Mouse (Mus musculus): ENCODE measurements around the gene Bhlhb9. TPM values are rescaled to one million over a fixed set of nuclear protein-coding genes. Genes with fewer than 3 reads are reported as not detected.
A peak's percentile ranks its signal among the peaks of the same experiment; 100 is the strongest.
"Not testable (repeated sequence)": the region's sequence is repeated elsewhere in the genome, so short reads cannot be mapped to it uniquely, and the experiment has no call there.

Bhlhb9 gene
- polyA plus RNA-seq, 1 experiment from 2014 or later, result 57.7 TPM

GRCm38 (mm10) chrX:135835896-135836295 is 38.5 kb downstream of the Bhlhb9 start:
- H3K27ac ChIP-seq (replicated peaks); H3K36me3 ChIP-seq; H3K27me3 ChIP-seq (replicated peaks); H3K4me1 ChIP-seq; H3K9ac ChIP-seq; H3K9me3 ChIP-seq; H3K4me3 ChIP-seq; ATAC-seq (ENCODE audit: extremely low read depth, insufficient number of reproducible peaks, low FRiP score, low TSS enrichment); H3K4me2 ChIP-seq: not testable (repeated sequence)
- 5% methylated on average over 1 of the region's 1 CpGs for WGBS

DNA sequence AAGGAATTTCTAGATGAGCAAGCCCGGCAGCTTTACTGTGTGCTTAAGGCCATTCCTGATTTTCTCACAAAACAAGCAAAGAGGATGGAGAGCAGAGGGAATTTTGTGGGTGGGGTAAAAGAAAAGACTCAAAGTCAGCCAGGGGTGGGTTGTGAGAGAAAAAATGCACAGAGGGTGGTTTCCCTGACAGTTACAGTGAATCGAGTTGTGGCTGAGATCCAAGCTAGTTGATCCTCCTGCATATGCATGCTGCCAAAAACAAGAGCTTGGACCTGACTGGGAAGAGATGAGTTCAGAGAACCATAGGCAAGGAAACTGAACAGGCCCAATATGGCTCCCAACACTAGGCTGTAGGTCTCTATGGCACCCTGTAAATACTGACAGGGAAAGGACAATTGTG is 40.5 kb downstream of the Bhlhb9 start:
- 0 out of 2 replicates have a peak overlapping the region, but pooled peaks have one; percentile 82 for H3K4me2 ChIP-seq
- H3K4me3 ChIP-seq, result no peak overlapping the region
- no peak overlapping the region for H3K9ac ChIP-seq
- H3K36me3 ChIP-seq, result peaks cover 12% of the 10 kb centered on the region
- no peak for ATAC-seq (ENCODE audit: extremely low read depth, insufficient number of reproducible peaks, low FRiP score, low TSS enrichment)
- no peaks in the 10 kb centered on the region for H3K9me3 ChIP-seq
- no peaks in the 10 kb centered on the region for H3K4me1 ChIP-seq
- H3K27ac ChIP-seq (replicated peaks), result no peak overlapping the region
- H3K27me3 ChIP-seq (replicated peaks), result no peaks in the 10 kb centered on the region
- WGBS, result 57% methylated on average over 2 of the region's 2 CpGs

GRCm38 (mm10) chrX:135838521-135839360 is 41.3 kb downstream of the Bhlhb9 start, which contains the start of gene Gprasp2:
Gene Gprasp2 (plus strand): TSS chrX:135839034.
- not testable (repeated sequence) for H3K4me1 ChIP-seq; H3K27me3 ChIP-seq (replicated peaks); H3K27ac ChIP-seq (replicated peaks); H3K9me3 ChIP-seq
- Histone ChIP-seq H3K9ac (peak within 1 kb of the TSS; percentile 81), H3K4me2 (peak within 1 kb of the TSS; percentile 82), H3K36me3 (peaks cover 12% of the 10 kb centered on the region), H3K4me3 (peak within 1 kb of the TSS; percentile 60)
- WGBS, result 12% methylated on average over 28 of the region's 32 CpGs
- 0 out of 2 replicates have a peak, but pooled peaks have one; percentile 37 for ATAC-seq (ENCODE audit: extremely low read depth, insufficient number of reproducible peaks, low FRiP score, low TSS enrichment)

DNA sequence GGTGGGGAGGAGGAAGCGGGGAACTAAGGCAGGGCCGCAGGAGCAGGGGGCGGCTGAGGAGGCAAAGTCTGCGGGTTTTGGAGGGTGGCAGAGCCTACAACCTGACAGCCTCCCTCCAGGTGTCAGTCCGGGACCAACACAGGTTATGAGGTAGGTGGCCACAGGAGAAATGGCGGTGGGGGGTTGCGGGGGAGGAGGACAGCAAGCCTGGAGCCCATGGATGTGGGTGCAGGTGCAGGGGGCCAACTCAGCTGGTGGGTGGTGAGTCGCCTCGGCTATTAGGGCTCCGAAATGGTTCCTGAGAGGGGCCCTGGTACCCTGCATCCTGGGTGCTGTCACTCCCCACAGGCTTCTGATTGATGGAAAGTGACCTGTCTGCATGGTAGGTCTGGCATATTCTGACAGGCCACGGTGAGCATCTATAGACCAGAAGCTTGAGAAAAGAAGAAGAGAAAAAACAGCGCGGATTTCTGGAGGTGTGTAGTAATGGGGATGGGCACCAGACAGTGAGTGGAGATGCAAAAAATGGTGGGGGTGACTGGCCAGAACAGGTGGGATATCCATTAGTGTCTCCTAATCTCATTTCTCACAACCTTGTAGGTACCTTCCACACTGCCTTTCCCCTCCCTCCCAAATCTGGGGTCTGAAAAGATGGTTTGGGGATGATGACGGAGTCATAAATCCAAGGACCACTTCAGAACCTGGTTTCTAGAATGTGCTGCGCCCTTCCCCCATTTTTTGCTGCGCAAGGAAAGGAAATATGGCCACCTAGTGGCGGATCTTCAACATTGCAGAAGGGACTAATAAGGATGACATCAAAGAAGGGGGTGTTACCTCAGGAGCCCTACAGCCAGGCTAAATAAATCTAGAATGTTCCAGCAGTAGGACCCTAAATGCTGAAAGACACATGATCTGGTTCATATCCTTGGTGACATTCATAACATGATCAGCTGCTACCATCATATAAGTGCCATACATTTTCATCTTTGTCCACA is 42.3 kb downstream of the Bhlhb9 start:
- H3K27me3 ChIP-seq (replicated peaks); H3K27ac ChIP-seq (replicated peaks); H3K9me3 ChIP-seq; H3K4me1 ChIP-seq: not testable (repeated sequence)
- Histone ChIP-seq H3K4me3 (peak overlapping the region; percentile 60), H3K36me3 (peaks cover 12% of the 10 kb centered on the region), H3K9ac (peak overlapping the region; percentile 81), H3K4me2 (peak overlapping the region; percentile 82)
- 0 out of 2 replicates have a peak, but pooled peaks have one; percentile 25 for ATAC-seq (ENCODE audit: extremely low read depth, insufficient number of reproducible peaks, low FRiP score, low TSS enrichment)
- 16% methylated on average over 17 of the region's 17 CpGs for WGBS

DNA sequence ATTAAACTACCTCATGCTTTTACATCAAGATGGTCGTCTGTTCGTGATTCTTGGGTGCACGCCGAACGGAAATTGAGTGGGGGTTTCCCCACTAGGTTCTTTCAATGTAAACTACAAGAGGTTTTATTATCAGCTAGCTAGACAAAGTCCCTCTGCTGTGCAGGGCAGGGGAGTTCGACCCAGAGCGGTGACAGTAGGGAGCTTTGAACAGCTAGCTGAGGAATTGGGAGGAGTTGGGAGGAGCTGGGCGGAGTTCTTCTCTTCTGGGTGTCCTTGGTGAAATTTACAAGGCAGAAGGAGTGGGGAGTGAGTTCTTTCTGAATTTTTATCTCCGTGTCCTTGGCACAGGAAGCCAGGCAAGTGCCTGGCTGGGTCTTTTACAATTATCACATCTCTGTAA is 69.4 kb downstream of the Bhlhb9 start:
- 71% methylated on average over 9 of the region's 9 CpGs for WGBS
- not testable (repeated sequence) for H3K4me3 ChIP-seq; H3K36me3 ChIP-seq; H3K4me2 ChIP-seq; H3K9ac ChIP-seq; H3K4me1 ChIP-seq; H3K9me3 ChIP-seq; ATAC-seq (ENCODE audit: extremely low read depth, insufficient number of reproducible peaks, low FRiP score, low TSS enrichment); H3K27ac ChIP-seq (replicated peaks); H3K27me3 ChIP-seq (replicated peaks)

DNA sequence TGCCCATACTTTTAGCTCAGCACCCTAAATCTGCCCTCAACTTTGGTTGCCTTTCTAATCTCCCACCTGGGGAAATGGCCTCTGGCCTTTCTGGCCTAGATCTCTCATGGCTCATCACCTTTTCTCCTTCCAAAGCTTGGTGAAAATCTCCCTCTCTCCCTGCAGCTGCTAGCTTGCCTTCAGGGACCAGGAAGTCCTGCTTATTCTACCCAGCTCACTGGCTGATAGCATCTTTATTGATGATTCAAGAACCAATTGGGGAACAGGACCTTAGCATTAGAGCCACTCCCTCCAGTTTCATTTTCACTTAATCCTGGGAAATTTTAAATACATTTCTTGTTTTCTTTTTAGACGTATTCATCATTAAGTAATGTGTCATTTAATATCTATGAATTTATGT is 79.3 kb downstream of the Bhlhb9 start:
- Histone ChIP-seq H3K27ac (replicated peaks) (no peak overlapping the region), H3K4me2 (no peak overlapping the region), H3K27me3 (replicated peaks) (no peaks in the 10 kb centered on the region), H3K4me1 (no peaks in the 10 kb centered on the region), H3K4me3 (no peak overlapping the region), H3K36me3 (no peaks in the 10 kb centered on the region), H3K9ac (no peak overlapping the region), H3K9me3 (no peaks in the 10 kb centered on the region)
- WGBS, result 67% methylated on average over 1 of the region's 1 CpGs
- no peak for ATAC-seq (ENCODE audit: extremely low read depth, insufficient number of reproducible peaks, low FRiP score, low TSS enrichment)

DNA sequence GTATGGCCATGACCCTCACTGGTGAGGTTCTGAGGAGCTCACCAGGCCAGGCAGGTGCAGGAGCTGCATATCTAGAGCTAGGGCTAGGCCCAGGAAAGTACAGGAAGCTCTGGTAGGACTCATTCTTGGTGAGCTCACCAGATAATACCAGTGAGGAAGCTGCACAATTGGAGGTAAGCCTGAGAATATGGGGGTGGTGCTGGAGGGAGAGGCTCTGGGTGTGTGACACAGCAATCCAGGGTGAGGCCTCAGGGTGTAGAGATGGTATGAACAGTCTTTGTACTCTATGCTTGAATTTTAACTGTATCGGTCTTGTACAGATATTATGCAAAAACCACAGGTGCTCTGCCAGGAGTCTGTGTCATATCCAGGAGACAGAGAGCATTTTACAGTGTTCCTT is 82.2 kb downstream of the Bhlhb9 start:
- Histone ChIP-seq H3K4me2 (no peak overlapping the region), H3K4me3 (no peak overlapping the region), H3K9me3 (no peaks in the 10 kb centered on the region), H3K4me1 (no peaks in the 10 kb centered on the region), H3K36me3 (no peaks in the 10 kb centered on the region), H3K27ac (replicated peaks) (no peak overlapping the region), H3K9ac (no peak overlapping the region), H3K27me3 (replicated peaks) (no peaks in the 10 kb centered on the region)
- ATAC-seq (ENCODE audit: extremely low read depth, insufficient number of reproducible peaks, low FRiP score, low TSS enrichment), result no peak
- WGBS, result 79% methylated on average over 1 of the region's 1 CpGs

DNA sequence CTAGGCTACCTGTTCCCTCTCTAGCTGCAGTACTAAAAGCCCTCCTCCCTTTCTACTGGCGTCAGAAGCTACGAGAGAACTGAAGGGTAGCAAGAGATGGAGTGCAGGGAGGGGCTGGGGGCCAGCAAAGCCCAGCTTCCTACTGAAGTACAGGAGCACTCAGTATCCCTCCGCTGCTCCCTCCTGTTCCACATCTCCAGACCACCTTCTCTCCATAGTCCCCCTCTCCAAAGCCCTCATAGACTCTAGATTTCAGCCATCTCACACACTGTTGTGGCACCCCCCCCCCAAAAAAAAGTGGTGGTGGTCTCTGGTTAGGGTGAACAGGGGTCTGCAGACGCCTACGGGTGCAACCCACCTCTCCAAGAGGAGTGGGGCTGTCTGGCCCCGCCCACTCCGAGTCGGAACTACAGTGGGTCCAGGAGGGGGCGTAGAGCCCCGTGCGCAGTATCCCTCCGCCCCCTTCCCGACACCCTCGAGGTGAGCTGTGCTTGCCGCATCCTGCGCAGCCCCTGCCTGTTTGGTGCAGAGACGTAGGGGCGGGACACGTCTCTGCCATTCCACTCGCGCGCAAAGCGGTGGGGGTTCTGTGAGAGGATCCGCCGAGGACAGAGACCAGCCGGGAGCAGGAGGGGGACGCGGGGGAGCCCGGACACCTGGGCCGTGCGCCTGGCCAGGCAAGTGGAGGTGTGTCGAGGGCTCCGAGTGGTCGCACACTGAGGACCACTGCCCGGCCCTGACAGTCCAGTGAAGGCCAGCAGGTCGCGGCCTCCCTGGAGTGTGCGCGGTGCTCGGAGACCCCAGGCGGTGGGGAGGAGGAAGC is 88.2 kb downstream of the Bhlhb9 start:
- WGBS, result 16% methylated on average over 38 of the region's 41 CpGs
- Histone ChIP-seq H3K4me3 (peak overlapping the region; percentile 75), H3K36me3 (peaks cover 34% of the 10 kb centered on the region), H3K9ac (peak overlapping the region; percentile 91), H3K27me3 (replicated peaks) (no peaks in the 10 kb centered on the region), H3K4me1 (no peaks in the 10 kb centered on the region), H3K4me2 (peak overlapping the region; percentile 69), H3K27ac (replicated peaks) (peak overlapping the region; percentile 87), H3K9me3 (no peaks in the 10 kb centered on the region)
- ATAC-seq (ENCODE audit: extremely low read depth, insufficient number of reproducible peaks, low FRiP score, low TSS enrichment), result peak; percentile 90

DNA sequence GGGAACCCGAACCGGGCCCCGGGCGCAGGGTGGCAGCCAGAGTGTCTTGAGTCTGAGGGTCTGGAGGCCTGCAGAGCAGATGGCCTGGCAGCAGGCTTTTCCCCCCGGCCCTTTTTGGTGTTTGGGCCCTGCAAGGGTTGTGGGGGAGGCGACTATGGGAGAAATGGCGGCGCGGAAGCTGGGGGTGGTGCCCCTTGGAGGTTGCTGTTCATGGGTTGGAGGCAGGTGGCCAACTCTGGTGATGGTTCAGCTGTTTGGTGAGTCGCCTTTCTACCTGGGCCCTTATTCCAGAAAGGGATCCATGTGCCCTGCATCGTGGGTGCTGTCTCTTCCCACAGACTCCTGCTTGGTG is 88.8 kb downstream of the Bhlhb9 start:
- Histone ChIP-seq H3K9me3 (no peaks in the 10 kb centered on the region), H3K27me3 (replicated peaks) (no peaks in the 10 kb centered on the region), H3K4me3 (peak overlapping the region; percentile 75), H3K27ac (replicated peaks) (peak overlapping the region; percentile 87), H3K4me2 (peak overlapping the region; percentile 69), H3K9ac (peak overlapping the region; percentile 91), H3K4me1 (no peaks in the 10 kb centered on the region), H3K36me3 (peaks cover 34% of the 10 kb centered on the region)
- ATAC-seq (ENCODE audit: extremely low read depth, insufficient number of reproducible peaks, low FRiP score, low TSS enrichment), result no peak
- WGBS, result 10% methylated on average over 11 of the region's 11 CpGs

DNA sequence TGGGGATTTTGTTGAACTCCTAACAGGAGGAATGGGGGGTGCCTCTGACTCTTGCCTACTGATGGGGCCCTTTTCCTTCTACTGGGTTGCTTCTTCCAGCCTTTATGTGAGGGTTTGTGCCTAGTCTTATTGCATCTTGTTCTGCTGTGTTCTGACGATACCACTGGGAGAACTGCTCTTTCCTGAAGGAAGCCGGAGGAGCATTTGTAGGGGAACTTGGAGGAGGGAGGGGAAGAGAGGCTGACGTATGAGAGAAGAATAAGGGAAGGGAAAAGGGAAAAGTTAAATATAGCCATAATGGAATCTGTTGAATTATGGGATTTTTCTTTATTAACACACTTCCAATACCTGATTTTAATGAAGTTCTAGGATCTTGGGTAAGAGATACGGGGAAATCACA is 119.2 kb downstream of the Bhlhb9 start:
- Histone ChIP-seq H3K9ac (no peak overlapping the region), H3K4me1 (no peaks in the 10 kb centered on the region), H3K27me3 (replicated peaks) (no peaks in the 10 kb centered on the region), H3K4me2 (no peak overlapping the region), H3K9me3 (no peaks in the 10 kb centered on the region), H3K4me3 (no peak overlapping the region), H3K27ac (replicated peaks) (no peak overlapping the region), H3K36me3 (no peaks in the 10 kb centered on the region)
- 81% methylated on average over 4 of the region's 4 CpGs for WGBS
- no peak for ATAC-seq (ENCODE audit: extremely low read depth, insufficient number of reproducible peaks, low FRiP score, low TSS enrichment)

DNA sequence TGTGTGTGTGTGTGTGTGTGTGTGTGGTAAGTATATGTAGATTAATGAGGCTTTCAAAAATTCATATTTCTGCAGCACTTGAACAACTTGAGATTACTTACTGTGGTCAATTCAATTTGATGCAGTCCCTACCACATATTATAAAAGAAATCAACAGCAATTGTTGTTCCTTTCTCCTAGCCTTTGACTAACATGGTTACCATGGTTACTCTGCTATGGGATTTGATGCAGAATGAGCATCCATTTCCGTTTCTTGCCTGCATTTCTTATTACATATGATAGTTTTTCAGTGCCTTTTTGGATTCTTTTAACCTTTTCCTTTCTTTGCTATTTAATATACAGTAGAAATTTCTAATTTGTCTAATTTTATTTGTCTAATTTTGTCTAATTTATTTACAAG is 119.7 kb downstream of the Bhlhb9 start:
- Histone ChIP-seq H3K27ac (replicated peaks) (no peak overlapping the region), H3K27me3 (replicated peaks) (no peaks in the 10 kb centered on the region), H3K9me3 (no peaks in the 10 kb centered on the region), H3K9ac (no peak overlapping the region), H3K4me3 (no peak overlapping the region), H3K36me3 (no peaks in the 10 kb centered on the region), H3K4me1 (no peaks in the 10 kb centered on the region), H3K4me2 (no peak overlapping the region)
- WGBS, result 70% methylated on average over 1 of the region's 1 CpGs
- ATAC-seq (ENCODE audit: extremely low read depth, insufficient number of reproducible peaks, low FRiP score, low TSS enrichment), result no peak
